Mouse (Mus musculus) neural tube, embryonic 12.5 days (tissue): ENCODE results near the gene Hmg20b. TPM values are rescaled to one million over a fixed set of nuclear protein-coding genes. Genes with fewer than 3 reads are reported as not detected.

ENCODE experiments used
- ATAC-seq: fragments of 200-750 bp; cut with Nextera tagmentation; 2 replicates; pipeline ENCODE4 v1.8.0; 2017; ENCODE audit warnings: low read depth, mild to moderate bottlenecking, moderate TSS enrichment, moderate library complexity; ENCODE audit not compliant: low FRiP score
- H3K27ac ChIP-seq: fragments of 300-500 bp; sonication (generic); 2 replicates; pipeline ENCODE4 v1.5.1; 2016
- H3K27me3 ChIP-seq: fragments of 300-500 bp; sonication (generic); replicated peaks from 2 replicates; pipeline ENCODE4 v1.6.1; 2016; ENCODE audit warnings: mild to moderate bottlenecking
- H3K36me3 ChIP-seq: fragments of 300-500 bp; sonication (generic); 2 replicates; pipeline ENCODE4 v1.6.1; 2016; ENCODE audit warnings: mild to moderate bottlenecking
- H3K4me1 ChIP-seq: fragments of 300-500 bp; sonication (generic); 2 replicates; pipeline ENCODE4 v1.6.1; 2016
- H3K4me2 ChIP-seq: fragments of 300-500 bp; sonication (generic); replicated peaks from 2 replicates; pipeline ENCODE4 v1.6.1; 2016; ENCODE audit warnings: mild to moderate bottlenecking
- H3K4me3 ChIP-seq: fragments of 300-500 bp; sonication (generic); 2 replicates; pipeline ENCODE4 v1.5.1; 2016
- H3K9ac ChIP-seq: fragments of 300-500 bp; sonication (generic); 2 replicates; pipeline ENCODE4 v1.6.1; 2016; ENCODE audit warnings: mild to moderate bottlenecking
- H3K9me3 ChIP-seq: fragments of 300-500 bp; sonication (generic); 2 replicates; pipeline ENCODE4 v1.6.1; 2016; ENCODE audit warnings: mild to moderate bottlenecking
- WGBS: fragments of 180-500 bp; shearing (Covaris S2); methylation state at CpG from one replicate; pipeline ENCODE4 v1.1.7; 2016; 5-methylcytosine and 5-hydroxymethylcytosine counted together
- polyA plus RNA-seq: library from polyadenylated mRNA; unstranded; fragments of >200 nt; fragmentation: Nextera tagmentation; extraction: Ambion mirVana; gene quantifications from 2 replicates; pipeline ENCODE4 v1.2.1, GENCODE M21; 2016

Gene Hmg20b
- polyA plus RNA-seq: 95.6 TPM in 2 replicates

- WGBS: under 1% methylated on average over 54 of the region's 54 CpGs
- Histone ChIP-seq H3K27ac (no peak within 1 kb of the TSS), H3K4me3 (peak within 1 kb of the TSS; percentile 76), H3K27me3 (peaks cover 20% of the 10 kb centered on the region; the same call in 1 of the 2 replicates), H3K9ac (peak within 1 kb of the TSS; percentile 74), H3K4me1 (peaks cover 26% of the 10 kb centered on the region), H3K9me3 (no peaks in the 10 kb centered on the region), H3K4me2 (peak within 1 kb of the TSS; percentile 94), H3K36me3 (peaks cover 13% of the 10 kb centered on the region; the same call in 1 of the 2 replicates)
- peak; percentile 95 for ATAC-seq
Measured at GRCm38 (mm10) chr10:81350351-81351063, at the start of gene Hmg20b. TSS of gene Hmg20b (minus strand) at chr10:81350480.

- Histone ChIP-seq H3K36me3 (peaks cover 26% of the 10 kb centered on the region; the same call in 1 of the 2 replicates), H3K9ac (no peak overlapping the region), H3K4me2 (peak overlapping the region; percentile 40), H3K9me3 (no peaks in the 10 kb centered on the region), H3K4me1 (peaks cover 59% of the 10 kb centered on the region), H3K27ac (no peak overlapping the region), H3K4me3 (no peak overlapping the region), H3K27me3 (0 out of 2 replicates have a peak, but pooled peaks cover 5% of the 10 kb centered on the region)
- 71% methylated on average over 18 of the region's 18 CpGs for WGBS
- no peak for ATAC-seq
Measured at GRCm38 (mm10) chr10:81399798-81400308, 49.6 kb upstream of the Hmg20b start.

GRCm38 (mm10) chr10:81399296-81399695 is 49.0 kb upstream of the Hmg20b start:
- Histone ChIP-seq H3K4me3 (no peak overlapping the region), H3K27me3 (no peaks in the 10 kb centered on the region), H3K9ac (no peak overlapping the region), H3K27ac (no peak overlapping the region), H3K9me3 (no peaks in the 10 kb centered on the region), H3K4me1 (peaks cover 59% of the 10 kb centered on the region), H3K4me2 (peak overlapping the region; percentile 40; the same call in 1 of the 2 replicates), H3K36me3 (peaks cover 21% of the 10 kb centered on the region; the same call in 1 of the 2 replicates)
- WGBS: 62% methylated on average over 5 of the region's 5 CpGs
- no peak for ATAC-seq

GRCm38 (mm10) chr10:81396749-81397148 is 46.5 kb upstream of the Hmg20b start:
- Histone ChIP-seq H3K4me1 (peaks cover 53% of the 10 kb centered on the region), H3K27me3 (no peaks in the 10 kb centered on the region), H3K9me3 (no peaks in the 10 kb centered on the region), H3K9ac (no peak overlapping the region), H3K27ac (no peak overlapping the region), H3K36me3 (peaks cover 18% of the 10 kb centered on the region; the same call in 1 of the 2 replicates), H3K4me3 (no peak overlapping the region), H3K4me2 (no peak overlapping the region)
- 61% methylated on average over 5 of the region's 5 CpGs for WGBS
- no peak for ATAC-seq

GRCm38 (mm10) chr10:81395865-81396264 is 45.6 kb upstream of the Hmg20b start:
- peaks cover 45% of the 10 kb centered on the region for H3K4me1 ChIP-seq
- H3K9me3 ChIP-seq: no peaks in the 10 kb centered on the region

GRCm38 (mm10) chr10:81395127-81395526 is 44.8 kb upstream of the Hmg20b start:
- Histone ChIP-seq H3K27ac (no peak overlapping the region), H3K27me3 (no peaks in the 10 kb centered on the region), H3K9ac (no peak overlapping the region), H3K4me2 (no peak overlapping the region), H3K9me3 (no peaks in the 10 kb centered on the region), H3K4me1 (peaks cover 38% of the 10 kb centered on the region), H3K36me3 (peaks cover 13% of the 10 kb centered on the region; the same call in 1 of the 2 replicates), H3K4me3 (no peak overlapping the region)
- ATAC-seq: no peak
- 19% methylated on average over 5 of the region's 5 CpGs for WGBS

More at GRCm38 (mm10) chr10:81395865-81396264, 45.6 kb upstream of the Hmg20b start:
- Histone ChIP-seq H3K4me2 (no peak overlapping the region), H3K27ac (no peak overlapping the region), H3K4me3 (no peak overlapping the region), H3K9ac (no peak overlapping the region), H3K36me3 (peaks cover 18% of the 10 kb centered on the region; the same call in 1 of the 2 replicates), H3K27me3 (no peaks in the 10 kb centered on the region)
- ATAC-seq: no peak
- 81% methylated on average over 4 of the region's 4 CpGs for WGBS

GRCm38 (mm10) chr10:81393456-81394063 is 43.3 kb upstream of the Hmg20b start:
- Histone ChIP-seq H3K9ac (peak overlapping the region; percentile 44; the same call in 1 of the 2 replicates), H3K9me3 (no peaks in the 10 kb centered on the region), H3K4me3 (peak overlapping the region; percentile 11; the same call in 1 of the 2 replicates), H3K27me3 (no peaks in the 10 kb centered on the region), H3K4me1 (peaks cover 37% of the 10 kb centered on the region), H3K4me2 (peak overlapping the region; percentile 51), H3K36me3 (peaks cover 5% of the 10 kb centered on the region), H3K27ac (no peak overlapping the region)
- WGBS: 8% methylated on average over 19 of the region's 19 CpGs
- no peak for ATAC-seq

GRCm38 (mm10) chr10:81392781-81393185 is 42.5 kb upstream of the Hmg20b start, which contains the start of gene Smim24:
TSS of gene Smim24 (plus strand) at chr10:81393051.
- peak within 1 kb of the TSS; percentile 11; the same call in 1 of the 2 replicates for H3K4me3 ChIP-seq
- H3K4me2 ChIP-seq: peak within 1 kb of the TSS; percentile 51
- no peak for ATAC-seq
- no peaks in the 10 kb centered on the region for H3K9me3 ChIP-seq
- no peaks in the 10 kb centered on the region for H3K27me3 ChIP-seq
- peaks cover 37% of the 10 kb centered on the region for H3K4me1 ChIP-seq
- 65% methylated on average over 14 of the region's 14 CpGs for WGBS
- no peak within 1 kb of the TSS for H3K27ac ChIP-seq
- peak within 1 kb of the TSS; percentile 44; the same call in 1 of the 2 replicates for H3K9ac ChIP-seq
- H3K36me3 ChIP-seq: peaks cover 13% of the 10 kb centered on the region

GRCm38 (mm10) chr10:81392270-81392669 is 42.0 kb upstream of the Hmg20b start:
- H3K27ac ChIP-seq: no peak overlapping the region
- H3K4me3 ChIP-seq: no peak overlapping the region
- no peaks in the 10 kb centered on the region for H3K9me3 ChIP-seq
- 86% methylated on average over 6 of the region's 6 CpGs for WGBS
- H3K4me1 ChIP-seq: peaks cover 34% of the 10 kb centered on the region
- no peak for ATAC-seq
- H3K36me3 ChIP-seq: peaks cover 14% of the 10 kb centered on the region
- no peak overlapping the region for H3K4me2 ChIP-seq
- no peaks in the 10 kb centered on the region for H3K27me3 ChIP-seq
- H3K9ac ChIP-seq: no peak overlapping the region

- WGBS: 90% methylated on average over 13 of the region's 13 CpGs
- no peak overlapping the region for H3K4me2 ChIP-seq
- peaks cover 30% of the 10 kb centered on the region for H3K36me3 ChIP-seq
- no peak overlapping the region for H3K4me3 ChIP-seq
- H3K27ac ChIP-seq: no peak overlapping the region
- peaks cover 28% of the 10 kb centered on the region for H3K4me1 ChIP-seq
- H3K9ac ChIP-seq: no peak overlapping the region
- no peak for ATAC-seq
- H3K27me3 ChIP-seq: no peaks in the 10 kb centered on the region
- H3K9me3 ChIP-seq: no peaks in the 10 kb centered on the region
Measured at GRCm38 (mm10) chr10:81390678-81390965, 40.3 kb upstream of the Hmg20b start.

GRCm38 (mm10) chr10:81389801-81390677 is 39.8 kb upstream of the Hmg20b start:
- H3K27ac ChIP-seq: 0 out of 2 replicates have a peak overlapping the region, but pooled peaks have one; percentile 37
- no peak overlapping the region for H3K4me3 ChIP-seq
- H3K4me2 ChIP-seq: no peak overlapping the region
- H3K36me3 ChIP-seq: peaks cover 30% of the 10 kb centered on the region
- H3K9me3 ChIP-seq: no peaks in the 10 kb centered on the region
- H3K4me1 ChIP-seq: peaks cover 34% of the 10 kb centered on the region
- WGBS: 61% methylated on average over 23 of the region's 23 CpGs
- H3K9ac ChIP-seq: no peak overlapping the region
- ATAC-seq: peak; percentile 59
- H3K27me3 ChIP-seq: no peaks in the 10 kb centered on the region
